Mouse (Mus musculus): ENCODE measurements around the gene Olfr670.
"Not testable (repeated sequence)": the region's sequence is repeated elsewhere in the genome, so short reads cannot be mapped to it uniquely, and the experiment has no call there.

The Olfr670 gene

DNA sequence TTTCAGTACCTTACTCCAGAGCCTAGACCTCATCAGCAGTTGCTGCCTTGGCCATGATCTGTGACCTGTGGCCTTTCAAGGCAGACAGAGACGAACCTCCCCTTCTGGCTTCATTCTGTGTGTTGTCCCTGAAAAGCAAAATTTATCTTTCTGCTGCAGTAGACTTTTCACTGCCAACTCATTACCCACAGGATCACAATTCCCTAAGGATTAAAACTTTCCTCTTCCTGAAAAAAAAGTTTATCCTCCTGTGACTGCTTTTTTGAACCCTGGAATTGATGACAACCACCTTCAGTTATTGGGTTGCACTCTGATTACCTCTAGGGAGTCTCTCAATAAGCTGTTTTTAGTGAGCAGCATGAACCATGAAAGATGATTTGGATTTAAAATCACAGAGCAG is at the start of gene Olfr670:
Gene Olfr670 (minus strand): TSS at position 101 of the 400 bp plus-strand sequence.
- no peak for DNase-seq (ENCODE audit: low spot score)

DNA sequence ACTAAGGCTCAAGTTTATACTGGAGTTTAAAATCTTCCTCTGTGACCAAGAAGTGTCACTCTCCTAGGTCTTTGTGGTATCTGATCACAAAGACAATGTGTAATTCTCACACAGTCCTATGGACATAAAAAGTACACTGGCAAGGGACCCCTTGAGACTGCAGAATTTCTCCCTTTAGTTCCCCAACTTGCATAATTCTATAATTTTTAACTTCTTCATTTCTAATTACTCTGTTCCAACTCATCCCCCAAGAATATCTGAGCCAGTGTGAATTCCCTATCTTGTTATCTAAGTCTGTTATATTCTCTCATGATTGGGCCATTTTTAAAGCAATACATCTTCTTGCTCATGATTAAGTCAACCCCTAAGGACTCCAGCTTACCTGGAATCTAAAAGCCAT is 39.5 kb upstream of the Olfr670 start, which contains the start of gene Olfr672:
Gene Olfr672 (minus strand): TSS at position 101 of the 400 bp plus-strand sequence.
- DNase-seq (ENCODE audit: low spot score), result no peak

DNA sequence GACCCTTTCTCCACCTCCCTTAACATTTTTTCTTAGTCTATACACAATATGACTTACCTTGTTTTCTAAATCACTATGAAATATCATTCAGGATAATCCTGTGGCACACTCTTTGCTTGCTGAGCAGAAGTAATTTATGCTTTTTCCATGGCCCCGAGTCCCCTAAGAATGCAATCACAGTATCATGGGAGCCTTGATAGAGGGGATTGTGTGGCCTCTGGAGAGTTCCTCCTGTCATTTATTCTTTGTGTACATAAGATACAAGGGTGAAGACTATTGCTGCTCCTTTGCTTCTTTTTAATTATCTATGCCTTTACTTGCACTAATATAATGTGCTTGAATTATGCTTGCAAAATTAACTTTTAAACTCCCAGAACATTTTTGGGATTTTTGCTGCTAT is 16.6 kb upstream of the Olfr670 start, which contains the start of gene Olfr671:
Gene Olfr671 (minus strand): TSS at position 101 of the 400 bp plus-strand sequence.
- DNase-seq (ENCODE audit: low spot score), result no peak

DNA sequence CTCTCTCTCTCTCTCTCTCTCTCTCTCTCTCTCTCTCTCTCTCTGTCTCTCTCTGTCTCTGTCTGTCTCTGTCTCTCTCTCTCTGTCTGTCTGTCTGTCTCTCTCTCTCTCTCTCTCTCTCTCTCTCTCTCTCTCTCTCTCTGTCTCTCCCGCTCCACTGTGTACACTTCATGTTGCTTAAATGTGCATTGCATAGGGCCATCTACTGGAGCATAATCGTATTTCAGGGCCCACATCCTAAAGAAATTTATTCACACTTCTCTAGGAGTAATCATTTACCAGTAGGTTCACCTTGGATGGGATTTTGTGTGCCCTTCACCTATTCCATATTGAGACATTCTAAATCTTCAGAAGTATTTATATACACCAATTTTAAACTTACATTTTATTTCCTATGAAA is 10.1 kb upstream of the Olfr670 start:
- DNase-seq (ENCODE audit: low spot score), result not testable (repeated sequence)

DNA sequence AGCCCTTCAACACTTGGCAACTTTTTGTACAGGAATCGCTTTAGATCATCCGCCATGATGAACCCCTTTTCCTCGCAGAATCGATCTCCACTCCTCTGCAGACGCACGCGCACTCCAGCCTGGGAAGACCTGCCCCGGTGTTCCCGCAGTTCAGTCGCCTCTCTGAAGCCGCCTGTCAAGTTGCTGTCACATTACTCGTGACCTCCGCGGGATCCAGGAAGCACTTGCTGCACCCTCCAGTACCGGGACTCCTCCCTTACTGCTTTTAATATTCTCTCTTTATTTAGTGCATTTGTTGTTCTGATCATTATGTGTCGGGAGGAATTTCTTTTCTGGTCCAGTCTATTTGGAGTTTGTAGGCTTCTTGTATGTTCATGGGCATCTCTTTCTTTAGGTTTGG is 12.2 kb downstream of the Olfr670 start:
- not testable (repeated sequence) for DNase-seq (ENCODE audit: low spot score)

DNA sequence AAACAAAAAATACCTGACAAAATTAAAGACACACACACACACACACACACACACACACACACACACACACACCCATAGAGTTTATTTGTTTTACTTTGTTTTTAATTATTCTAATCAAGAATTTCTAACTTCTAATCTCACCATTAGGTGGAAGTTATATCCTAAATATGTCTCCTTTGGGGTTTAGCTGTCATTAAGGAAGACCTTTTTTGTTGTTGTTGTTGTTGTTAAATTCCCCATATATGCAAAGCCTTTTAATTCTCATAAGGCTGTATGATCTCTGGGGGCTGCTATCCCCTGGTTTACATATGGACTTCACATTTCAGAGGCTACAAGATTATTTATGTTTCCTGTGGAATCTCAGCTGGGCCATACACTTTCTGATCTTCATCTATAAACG is 28.5 kb downstream of the Olfr670 start, which contains the start of gene Olfr669:
Gene Olfr669 (plus strand): TSS at position 301 of the 400 bp plus-strand sequence.
- no peak for DNase-seq (ENCODE audit: low spot score)

DNA sequence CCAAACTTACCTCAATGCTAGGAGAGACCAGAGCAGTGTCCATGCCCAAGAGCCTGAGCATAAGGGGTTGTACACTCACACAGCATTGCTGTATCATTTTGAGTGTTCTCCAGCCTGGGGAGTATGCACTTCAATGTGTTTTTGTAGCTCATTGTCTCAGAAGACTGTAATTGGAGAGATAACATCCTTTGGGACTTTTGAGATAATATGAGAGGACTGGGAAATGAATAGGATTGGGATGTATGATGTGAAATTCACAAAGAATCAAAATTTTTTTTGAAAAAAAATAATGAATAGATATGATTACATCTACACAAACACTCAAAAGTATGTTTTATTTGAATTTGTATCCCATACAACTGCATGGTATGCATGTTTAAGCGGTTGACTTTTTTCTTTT is 34.5 kb downstream of the Olfr670 start, which contains the start of gene Olfr668:
Gene Olfr668 (minus strand): TSS at position 101 of the 400 bp plus-strand sequence.
- DNase-seq (ENCODE audit: low spot score), result no peak

DNA sequence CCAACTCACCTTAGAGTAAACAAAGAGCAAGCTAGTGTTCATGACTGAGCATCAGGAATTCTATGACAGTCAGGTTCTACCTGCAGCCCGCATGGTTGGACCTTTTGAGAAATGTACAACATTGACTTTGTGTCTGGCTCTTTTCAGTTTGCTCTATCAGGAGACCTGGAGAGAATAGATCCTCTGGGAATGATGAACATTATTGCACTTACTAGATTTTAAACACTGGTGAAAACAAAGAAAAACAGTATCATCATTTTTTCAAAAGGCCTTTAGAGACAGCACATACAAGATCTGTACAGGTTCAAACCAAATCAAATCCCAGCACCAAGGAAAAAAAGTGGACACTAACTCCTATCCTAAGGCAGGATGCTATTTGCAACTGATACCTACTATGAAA is 41.0 kb downstream of the Olfr670 start, which contains the start of gene Olfr667:
Gene Olfr667 (minus strand): TSS at position 101 of the 400 bp plus-strand sequence.
- DNase-seq (ENCODE audit: low spot score), result no peak

Data from T-cell, adult 2 months (primary cell).